ENCODE assay signal across 8 mouse cellular contexts in genomic region chr2:37771618-37772285, GRCm38 (mm10). TPM values are rescaled to one million over a fixed set of nuclear protein-coding genes. Genes with fewer than 3 reads are reported as not detected.
DNase-seq lines count a peak whose midpoint lies in the region; ATAC-seq lines count a peak whose summit lies in the region.

No protein-coding gene starts in this region.

- 1% methylated on average over 18 of the region's 18 CpGs for WGBS in forebrain, embryonic 11.5 days
- WGBS in heart, embryonic 16.5 days, result under 1% methylated on average over 18 of the region's 18 CpGs
- WGBS in liver, embryonic 15.5 days (ENCODE audit: insufficient replicate concordance), result under 1% methylated on average over 18 of the region's 18 CpGs
- WGBS in neural tube, embryonic 12.5 days, result under 1% methylated on average over 18 of the region's 18 CpGs

- peak overlapping the region; percentile 51 for H3K4me2 ChIP-seq in forebrain, embryonic 11.5 days (ENCODE audit: low read depth, low read length, severe bottlenecking)
- peak overlapping the region; percentile 74 for H3K4me2 ChIP-seq in heart, embryonic 16.5 days (ENCODE audit: low read depth, low read length)
- H3K4me2 ChIP-seq in liver, embryonic 15.5 days, result peak overlapping the region; percentile 72
- H3K4me2 ChIP-seq in neural tube, embryonic 12.5 days (replicated peaks), result peak overlapping the region; percentile 61

- H3K9ac ChIP-seq in forebrain, embryonic 11.5 days (ENCODE audit: low read length), result peak overlapping the region; percentile 61
- H3K9ac ChIP-seq in heart, embryonic 16.5 days (ENCODE audit: low read length), result peak overlapping the region; percentile 69
- no peak overlapping the region for H3K9ac ChIP-seq in liver, embryonic 15.5 days
- H3K9ac ChIP-seq in neural tube, embryonic 12.5 days, result 0 out of 2 replicates have a peak overlapping the region, but pooled peaks have one; percentile 33

- H3K27me3 ChIP-seq in forebrain, embryonic 11.5 days (ENCODE audit: control insufficient read depth, insufficient read depth, low read length), result no peaks in the 10 kb centered on the region
- H3K27me3 ChIP-seq in heart, embryonic 16.5 days (ENCODE audit: control insufficient read depth, insufficient read depth, low read length), result peaks cover 3% of the 10 kb centered on the region; the same call in 1 of the 2 replicates
- H3K27me3 ChIP-seq in liver, embryonic 15.5 days, result peaks cover 40% of the 10 kb centered on the region
- 0 out of 2 replicates have a peak, but pooled peaks cover 4% of the 10 kb centered on the region for H3K27me3 ChIP-seq in neural tube, embryonic 12.5 days (replicated peaks)

- H3K27ac ChIP-seq in forebrain, embryonic 11.5 days (ENCODE audit: low read depth, low read length), result no peak overlapping the region
- H3K27ac ChIP-seq in heart, embryonic 16.5 days (ENCODE audit: low read length), result peak overlapping the region; percentile 43
- no peak overlapping the region for H3K27ac ChIP-seq in liver, embryonic 15.5 days (replicated peaks)
- no peak overlapping the region for H3K27ac ChIP-seq in neural tube, embryonic 12.5 days

- no peaks in the 10 kb centered on the region for H3K9me3 ChIP-seq in forebrain, embryonic 11.5 days (ENCODE audit: control insufficient read depth, low read length)
- H3K9me3 ChIP-seq in heart, embryonic 16.5 days (replicated peaks; ENCODE audit: control insufficient read depth, low read length), result no peaks in the 10 kb centered on the region
- no peaks in the 10 kb centered on the region for H3K9me3 ChIP-seq in liver, embryonic 15.5 days (replicated peaks)
- H3K9me3 ChIP-seq in neural tube, embryonic 12.5 days, result no peaks in the 10 kb centered on the region

- ATAC-seq in forebrain, embryonic 11.5 days (replicated peaks; ENCODE audit: low FRiP score), result peak; percentile 54
- ATAC-seq in heart, embryonic 16.5 days (replicated peaks; ENCODE audit: extremely low read depth, insufficient read depth, low FRiP score), result peak; percentile 61
- peak; percentile 37; the same call in 1 of the 2 replicates for ATAC-seq in liver, embryonic 15.5 days (ENCODE audit: insufficient read depth)
- ATAC-seq in neural tube, embryonic 12.5 days (ENCODE audit: low FRiP score, low read depth), result peak; percentile 52

- DNase-seq in CD8-positive naive resting alpha-beta T cell, adult 2 months (ENCODE audit: low read depth in 2 of 2, low spot score in 2 of 2), result peak; percentile 77 to 87
- DNase-seq in c-Kit-positive CD71-negative TER-119-negative erythroid progenitor cells, embryonic 14.5 days (ENCODE audit: low read depth), result peak; percentile 83
- peak; percentile 92 for DNase-seq in forebrain, embryonic 11.5 days (ENCODE audit: low spot score)
- peak; percentile 87 to 95 for DNase-seq in kidney, postnatal 36 days
- DNase-seq in telencephalon, adult 2 months (ENCODE audit: low read depth, low spot score), result peak; percentile 84

- no peaks in the 10 kb centered on the region for H3K36me3 ChIP-seq in forebrain, embryonic 11.5 days (ENCODE audit: control insufficient read depth, insufficient read depth, low read length)
- H3K36me3 ChIP-seq in heart, embryonic 16.5 days (ENCODE audit: control insufficient read depth, insufficient read depth), result no peaks in the 10 kb centered on the region
- no peaks in the 10 kb centered on the region for H3K36me3 ChIP-seq in liver, embryonic 15.5 days (replicated peaks)
- no peaks in the 10 kb centered on the region for H3K36me3 ChIP-seq in neural tube, embryonic 12.5 days

- H3K4me3 ChIP-seq in forebrain, embryonic 11.5 days (ENCODE audit: low read depth, low read length), result peak overlapping the region; percentile 24
- peak overlapping the region; percentile 56 for H3K4me3 ChIP-seq in heart, embryonic 16.5 days (ENCODE audit: low read length)
- peak overlapping the region; percentile 48 for H3K4me3 ChIP-seq in liver, embryonic 15.5 days (replicated peaks)
- H3K4me3 ChIP-seq in neural tube, embryonic 12.5 days, result peak overlapping the region; percentile 34

- H3K4me1 ChIP-seq in forebrain, embryonic 11.5 days (replicated peaks; ENCODE audit: control insufficient read depth, insufficient read depth, low read length), result peaks cover 13% of the 10 kb centered on the region
- peaks cover 21% of the 10 kb centered on the region for H3K4me1 ChIP-seq in heart, embryonic 16.5 days (ENCODE audit: control insufficient read depth, insufficient read depth, low read length)
- H3K4me1 ChIP-seq in liver, embryonic 15.5 days (replicated peaks), result peaks cover 9% of the 10 kb centered on the region
- H3K4me1 ChIP-seq in neural tube, embryonic 12.5 days, result peaks cover 38% of the 10 kb centered on the region

RNA-seq across cellular contexts. Expression of gene Crb2, which starts 4.3 kb away (rescaled TPM):
- 29.6 and 32.7 TPM in 2 replicates for polyA plus RNA-seq in forebrain, embryonic 11.5 days (2014; fragmentation: Nextera tagmentation; extraction: Ambion mirVana)
- polyA plus RNA-seq in heart, embryonic 16.5 days (2015; fragmentation: Nextera tagmentation; extraction: Ambion mirVana), result 0.87 and 1.2 TPM in 2 replicates
- 0.13 and 0.32 TPM in 2 replicates for polyA plus RNA-seq in liver, embryonic 15.5 days (2015; fragmentation: Nextera tagmentation; extraction: Ambion mirVana)
- polyA plus RNA-seq in neural tube, embryonic 12.5 days (2016; fragmentation: Nextera tagmentation; extraction: Ambion mirVana), result 9.1 and 9.5 TPM in 2 replicates
